Mouse (Mus musculus): Measurements from ENCODE around the gene Serpina3m. TPM values are rescaled to one million over a fixed set of nuclear protein-coding genes. Genes with fewer than 3 reads are reported as not detected.
"Not testable (repeated sequence)": the region's sequence is repeated elsewhere in the genome, so short reads cannot be mapped to it uniquely, and the experiment has no call there.

Gene Serpina3m
- polyA plus RNA-seq, 1 experiment from 2014 or later = not detected

DNA sequence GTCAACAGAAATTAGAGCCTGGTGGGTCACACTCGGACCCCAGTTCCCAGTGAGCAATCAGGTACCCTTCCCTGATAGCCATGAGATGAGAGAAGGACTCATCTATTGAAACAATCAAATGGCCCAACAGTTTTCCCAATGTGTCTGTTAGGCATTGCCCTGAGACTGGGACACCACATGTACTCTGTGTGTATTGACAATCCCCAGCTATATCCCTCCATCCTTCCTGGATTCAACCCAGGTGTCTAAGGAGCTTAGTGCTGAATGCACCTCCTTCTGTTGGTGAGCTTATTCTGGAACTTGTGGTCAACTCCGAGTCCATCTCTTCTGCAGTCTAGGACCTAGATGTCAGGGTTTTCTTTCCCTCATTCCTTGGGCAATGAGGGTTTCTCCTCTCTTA lies 8.8 kb downstream of the Serpina3m start:
- 48% methylated on average over 2 of the region's 2 CpGs for whole genome bisulfite sequencing (ENCODE audit: insufficient replicate concordance)
- ATAC-seq (ENCODE audit: low read depth) (no peak), DNase-seq (no peak)
- Histone ChIP-seq H3K27me3 (no peaks in the 10 kb centered on the region), H3K4me1 (replicated peaks) (no peaks in the 10 kb centered on the region), H3K9me3 (replicated peaks) (no peaks in the 10 kb centered on the region), H3K27ac (no peak overlapping the region), H3K4me3 (replicated peaks) (no peak overlapping the region), H3K4me2 (no peak overlapping the region), H3K9ac (no peak overlapping the region), H3K36me3 (no peaks in the 10 kb centered on the region)

DNA sequence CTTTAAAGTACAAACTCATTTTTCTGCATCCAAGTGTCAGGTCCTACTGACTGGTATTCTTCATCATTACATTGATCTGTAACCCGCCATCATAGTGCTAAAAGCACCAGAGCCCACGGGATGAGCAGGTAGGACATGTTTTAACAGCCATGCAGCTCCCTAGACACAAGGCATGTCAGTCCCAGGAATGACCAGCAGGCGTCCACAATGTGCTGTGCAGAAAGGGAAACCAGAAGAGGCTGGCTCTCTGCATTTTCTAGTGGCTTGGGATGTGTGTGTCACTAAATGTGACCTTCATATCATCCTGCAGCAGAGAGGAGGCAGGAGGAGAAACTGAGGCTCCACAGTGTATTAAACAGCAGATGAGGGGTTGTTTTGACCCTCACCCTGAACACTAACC lies 13.5 kb downstream of the Serpina3m start:
- WGBS (ENCODE audit: insufficient replicate concordance) = 21% methylated on average over 3 of the region's 3 CpGs
- not testable (repeated sequence) for H3K9me3 ChIP-seq (replicated peaks); H3K4me3 ChIP-seq (replicated peaks); H3K27me3 ChIP-seq; H3K36me3 ChIP-seq; H3K4me1 ChIP-seq (replicated peaks); H3K27ac ChIP-seq; ATAC-seq (ENCODE audit: low read depth); H3K9ac ChIP-seq; H3K4me2 ChIP-seq; DNase-seq

DNA sequence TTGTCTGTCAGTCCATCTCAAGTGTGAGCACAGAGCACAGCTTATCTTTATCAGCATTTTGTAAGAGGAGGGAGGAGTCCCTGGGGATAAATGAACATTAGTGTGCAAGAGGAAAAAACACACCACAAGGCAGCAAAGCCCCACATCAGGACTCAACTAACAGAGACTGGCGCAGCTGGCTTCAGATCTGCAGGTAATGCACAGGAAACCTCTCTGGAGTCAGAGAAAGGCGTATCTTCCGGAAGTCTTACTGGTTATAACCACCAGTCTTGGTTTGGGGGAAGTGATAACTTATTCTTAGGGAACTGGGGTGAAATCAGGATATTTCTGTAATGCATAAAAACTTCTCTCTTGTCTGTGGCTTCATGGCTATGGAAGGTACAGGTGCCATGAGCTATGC lies 17.7 kb downstream of the Serpina3m start:
- Histone ChIP-seq H3K27me3 (no peaks in the 10 kb centered on the region), H3K9ac (no peak overlapping the region), H3K9me3 (replicated peaks) (no peaks in the 10 kb centered on the region), H3K4me1 (replicated peaks) (no peaks in the 10 kb centered on the region), H3K36me3 (no peaks in the 10 kb centered on the region), H3K4me3 (replicated peaks) (no peak overlapping the region), H3K4me2 (no peak overlapping the region), H3K27ac (no peak overlapping the region)
- no peak for ATAC-seq (ENCODE audit: low read depth)
- WGBS (ENCODE audit: insufficient replicate concordance) = 42% methylated on average over 3 of the region's 3 CpGs
- DNase-seq = no peak

DNA sequence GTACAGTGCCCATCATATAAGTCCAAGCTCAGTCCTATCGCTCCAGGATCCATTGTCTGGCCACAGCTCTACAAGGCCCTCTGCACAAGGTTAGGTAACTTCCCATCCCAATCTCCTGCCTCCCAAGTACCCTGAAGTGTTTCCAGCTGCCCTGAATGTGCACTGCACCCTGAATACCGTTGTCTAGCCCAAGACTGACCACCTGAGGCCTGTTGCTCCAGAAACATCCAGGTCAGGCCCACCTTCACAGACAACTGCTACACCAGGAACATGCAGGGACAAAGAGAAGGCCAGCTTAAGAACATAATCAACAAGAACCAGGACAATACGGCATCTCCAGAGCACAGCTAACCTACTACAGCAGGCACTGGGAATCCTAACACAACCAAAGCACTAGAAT lies 31.7 kb downstream of the Serpina3m start:
- Histone ChIP-seq H3K9ac (no peak overlapping the region), H3K4me3 (replicated peaks) (no peak overlapping the region), H3K27me3 (no peaks in the 10 kb centered on the region), H3K4me1 (replicated peaks) (no peaks in the 10 kb centered on the region), H3K9me3 (replicated peaks) (no peaks in the 10 kb centered on the region), H3K27ac (no peak overlapping the region), H3K36me3 (no peaks in the 10 kb centered on the region), H3K4me2 (no peak overlapping the region)
- 61% methylated on average over 3 of the region's 3 CpGs for WGBS (ENCODE audit: insufficient replicate concordance)
- ATAC-seq (ENCODE audit: low read depth) (no peak), DNase-seq (no peak)

DNA sequence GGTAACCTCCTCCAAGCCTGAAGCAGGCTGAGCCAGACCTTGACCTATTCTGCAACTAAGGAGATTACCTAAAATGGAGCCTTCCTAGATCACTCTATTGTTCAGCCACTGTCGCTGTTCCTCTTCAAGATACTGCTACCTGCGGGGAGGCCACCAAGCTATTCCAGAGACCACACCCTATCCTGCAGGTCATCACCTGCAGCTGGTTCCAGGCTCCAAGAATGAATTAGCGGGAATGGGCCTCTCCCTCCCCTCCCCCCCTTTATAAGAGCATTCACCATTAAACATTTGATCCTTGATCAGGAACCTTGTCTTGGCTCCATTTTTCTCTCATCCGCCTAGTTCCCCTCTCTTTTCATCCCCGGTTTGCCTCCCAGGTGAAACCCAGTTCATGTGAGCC lies 38.9 kb downstream of the Serpina3m start:
- not testable (repeated sequence) for H3K36me3 ChIP-seq; H3K27me3 ChIP-seq; H3K27ac ChIP-seq; H3K4me1 ChIP-seq (replicated peaks); H3K4me2 ChIP-seq; DNase-seq; H3K9me3 ChIP-seq (replicated peaks); ATAC-seq (ENCODE audit: low read depth); H3K4me3 ChIP-seq (replicated peaks); H3K9ac ChIP-seq
- 47% methylated on average over 5 of the region's 5 CpGs for WGBS (ENCODE audit: insufficient replicate concordance)

DNA sequence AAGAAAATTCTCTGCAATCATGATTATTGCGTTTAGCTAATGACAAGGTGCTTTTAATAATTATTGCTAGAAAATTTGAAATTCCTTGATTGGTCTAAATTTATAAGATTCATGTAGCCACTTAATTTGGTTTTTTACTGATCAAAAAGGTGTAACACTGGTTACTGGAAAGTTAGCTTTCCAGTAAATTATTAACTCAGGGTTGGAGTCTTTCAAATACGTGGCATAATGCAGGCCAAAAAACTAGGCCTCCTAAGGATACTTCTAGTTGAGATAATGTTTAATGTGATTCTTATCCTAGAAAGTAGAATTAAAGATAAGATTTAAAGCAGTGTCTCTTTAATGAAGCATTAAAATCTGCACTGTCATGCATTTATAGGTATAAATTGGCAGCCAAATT lies 40.1 kb downstream of the Serpina3m start:
- ATAC-seq (ENCODE audit: low read depth); H3K9ac ChIP-seq; H3K4me3 ChIP-seq (replicated peaks); H3K4me1 ChIP-seq (replicated peaks); H3K4me2 ChIP-seq; H3K9me3 ChIP-seq (replicated peaks); H3K36me3 ChIP-seq; H3K27ac ChIP-seq; DNase-seq; H3K27me3 ChIP-seq: not testable (repeated sequence)
- 61% methylated on average over 2 of the region's 2 CpGs for WGBS (ENCODE audit: insufficient replicate concordance)

DNA sequence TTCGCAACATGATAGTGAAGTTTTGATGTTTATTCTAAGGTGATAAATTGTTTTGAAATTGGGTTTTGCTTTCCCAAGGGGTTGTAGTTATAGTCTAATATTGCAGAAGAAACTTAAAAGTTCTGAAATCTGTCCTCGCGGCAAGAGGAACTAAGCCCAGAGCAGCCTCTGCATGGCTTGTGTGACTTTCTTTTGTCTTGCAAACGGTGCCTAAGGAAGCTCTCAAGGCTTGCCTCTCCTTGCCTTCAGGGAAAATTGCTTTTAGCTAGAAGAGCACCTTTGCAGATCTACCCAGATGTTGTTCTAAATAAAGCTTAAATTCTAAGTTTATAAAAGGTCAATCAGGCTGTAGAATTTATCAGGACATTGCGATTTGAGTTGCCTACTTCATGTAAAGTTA lies 40.5 kb downstream of the Serpina3m start:
- not testable (repeated sequence) for H3K9ac ChIP-seq; H3K4me3 ChIP-seq (replicated peaks); H3K4me1 ChIP-seq (replicated peaks); ATAC-seq (ENCODE audit: low read depth); DNase-seq; H3K9me3 ChIP-seq (replicated peaks); H3K36me3 ChIP-seq; H3K27me3 ChIP-seq; H3K27ac ChIP-seq; H3K4me2 ChIP-seq
- 53% methylated on average over 5 of the region's 5 CpGs for WGBS (ENCODE audit: insufficient replicate concordance)

DNA sequence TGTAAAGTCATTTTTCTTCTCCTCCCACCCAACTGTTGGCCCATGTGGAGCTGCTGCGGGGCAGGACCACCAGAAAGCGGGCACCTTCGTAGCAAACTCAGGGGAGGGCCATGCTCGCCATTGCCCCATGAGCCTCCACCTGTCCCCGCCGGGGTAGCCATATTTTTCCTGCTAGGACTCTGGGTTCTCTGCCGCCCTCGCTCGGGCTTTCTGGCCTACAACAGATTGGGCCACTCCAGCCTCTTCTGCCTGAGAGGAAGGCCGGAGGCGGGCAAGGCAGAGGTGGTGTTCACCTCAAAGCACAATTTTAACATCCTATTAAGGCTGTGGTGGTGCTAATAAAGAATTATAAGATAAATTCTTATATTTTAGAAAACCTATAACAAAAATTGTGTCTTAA lies 41.6 kb downstream of the Serpina3m start:
- Histone ChIP-seq H3K36me3 (no peaks in the 10 kb centered on the region), H3K9ac (no peak overlapping the region), H3K4me2 (no peak overlapping the region), H3K4me1 (replicated peaks) (no peaks in the 10 kb centered on the region), H3K27me3 (no peaks in the 10 kb centered on the region), H3K4me3 (replicated peaks) (no peak overlapping the region), H3K9me3 (replicated peaks) (0 out of 2 replicates have a peak, but pooled peaks cover 2% of the 10 kb centered on the region), H3K27ac (no peak overlapping the region)
- DNase-seq (no peak), ATAC-seq (ENCODE audit: low read depth) (no peak)
- WGBS (ENCODE audit: insufficient replicate concordance) = 76% methylated on average over 11 of the region's 11 CpGs

DNA sequence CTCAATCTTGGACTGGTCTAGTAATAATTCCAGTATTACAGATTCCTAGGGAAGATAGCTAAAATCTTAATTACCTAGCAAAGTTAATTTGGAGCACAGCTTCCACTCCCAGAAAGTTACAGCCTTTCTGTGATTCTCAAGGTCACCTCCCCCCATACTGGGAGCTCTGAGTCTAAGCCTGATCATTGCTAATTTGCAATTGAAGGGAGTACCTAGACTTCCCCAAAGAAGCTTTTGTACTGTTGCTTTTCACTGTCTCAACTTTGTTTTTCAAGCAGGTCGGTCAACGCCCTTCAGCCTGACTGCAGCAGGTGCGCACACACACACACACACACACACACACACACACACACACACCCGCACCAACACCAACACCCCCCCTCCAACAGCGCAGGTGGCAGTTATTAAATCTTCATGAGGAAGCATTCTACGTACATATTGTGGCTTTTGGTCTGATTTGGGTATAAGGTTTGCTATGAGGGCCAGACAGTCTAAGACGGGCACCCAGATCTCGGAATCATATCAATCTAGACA lies 42.9 kb downstream of the Serpina3m start:
- H3K4me2 ChIP-seq; H3K36me3 ChIP-seq; H3K9me3 ChIP-seq (replicated peaks); H3K27ac ChIP-seq; H3K4me1 ChIP-seq (replicated peaks); ATAC-seq (ENCODE audit: low read depth); H3K9ac ChIP-seq; H3K27me3 ChIP-seq; H3K4me3 ChIP-seq (replicated peaks); DNase-seq: not testable (repeated sequence)
- 77% methylated on average over 8 of the region's 8 CpGs for WGBS (ENCODE audit: insufficient replicate concordance)

DNA sequence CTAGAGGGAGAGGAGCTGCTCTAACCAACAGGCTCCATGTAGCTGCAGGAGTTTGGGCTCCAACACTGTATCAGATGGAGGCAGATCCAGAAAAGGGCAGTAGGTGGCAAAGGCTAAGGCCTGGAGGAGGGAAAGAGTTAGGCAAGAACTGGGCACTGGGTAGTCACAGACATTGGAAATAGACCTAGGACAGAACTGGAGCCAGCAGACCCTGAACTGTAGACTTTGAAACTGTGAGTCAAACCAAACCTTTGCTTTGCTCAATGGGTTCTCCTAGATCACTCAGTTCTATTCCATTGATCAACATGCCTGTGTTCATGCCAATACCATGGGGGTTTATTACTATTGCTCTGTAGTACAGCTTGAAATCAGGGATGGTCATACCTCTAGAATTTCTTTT lies 47.7 kb downstream of the Serpina3m start:
- H3K4me2 ChIP-seq; ATAC-seq (ENCODE audit: low read depth): not testable (repeated sequence)

DNA sequence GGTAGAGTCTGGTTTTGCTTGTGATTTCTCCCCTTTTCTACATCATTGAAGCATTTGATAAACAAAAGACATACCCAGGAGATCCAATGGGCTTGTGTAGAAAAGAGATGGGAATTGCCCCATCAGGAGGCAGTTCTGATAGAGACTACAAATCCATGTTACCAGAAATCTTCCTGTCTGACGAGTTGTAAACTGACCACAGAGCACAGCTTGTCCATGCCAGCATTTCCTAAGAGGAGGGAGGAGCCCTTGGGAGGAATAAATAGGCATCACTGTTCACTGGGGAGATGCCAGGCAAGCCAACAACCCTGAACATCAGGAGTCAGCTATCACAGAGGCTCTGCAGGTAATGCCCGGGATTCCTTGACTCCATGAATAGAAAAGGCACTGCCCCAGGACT lies 48.6 kb downstream of the Serpina3m start:
- WGBS (ENCODE audit: insufficient replicate concordance) = 36% methylated on average over 2 of the region's 2 CpGs
- not testable (repeated sequence) for ATAC-seq (ENCODE audit: low read depth); H3K4me2 ChIP-seq; H3K9ac ChIP-seq; H3K36me3 ChIP-seq; H3K27ac ChIP-seq; H3K27me3 ChIP-seq; H3K4me1 ChIP-seq (replicated peaks); DNase-seq; H3K9me3 ChIP-seq (replicated peaks); H3K4me3 ChIP-seq (replicated peaks)

More for the DNA sequence above, 47.7 kb downstream of the Serpina3m start:
- H3K4me3 ChIP-seq (replicated peaks); H3K36me3 ChIP-seq; H3K9me3 ChIP-seq (replicated peaks); H3K27ac ChIP-seq; H3K9ac ChIP-seq; H3K27me3 ChIP-seq; DNase-seq; H3K4me1 ChIP-seq (replicated peaks): not testable (repeated sequence)

DNA sequence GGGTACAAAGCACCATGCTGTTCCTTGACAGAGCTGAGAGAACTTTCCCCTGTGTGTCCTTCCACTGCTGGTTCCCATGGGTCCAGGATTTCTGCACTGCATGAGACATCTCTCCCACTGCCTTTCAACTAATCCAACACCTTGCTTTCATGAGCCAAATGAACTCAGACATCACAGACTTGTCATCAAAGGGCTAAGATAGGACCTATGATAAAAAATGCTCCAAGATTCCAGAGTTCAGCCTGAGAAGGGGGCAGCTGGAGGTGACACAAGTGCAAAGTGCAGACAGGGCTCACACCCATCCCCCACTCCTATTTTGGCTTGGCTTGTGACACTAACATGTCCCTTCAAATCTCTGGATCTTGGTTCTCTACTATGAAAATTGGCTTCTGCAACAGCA lies 50.2 kb downstream of the Serpina3m start:
- Histone ChIP-seq H3K9me3 (replicated peaks) (no peaks in the 10 kb centered on the region), H3K9ac (no peak overlapping the region), H3K4me1 (replicated peaks) (no peaks in the 10 kb centered on the region), H3K36me3 (no peaks in the 10 kb centered on the region), H3K27ac (no peak overlapping the region), H3K4me2 (no peak overlapping the region), H3K4me3 (replicated peaks) (no peak overlapping the region), H3K27me3 (no peaks in the 10 kb centered on the region)
- DNase-seq (no peak), ATAC-seq (ENCODE audit: low read depth) (no peak)

Data from liver, embryonic 13.5 days (tissue).